Mouse (Mus musculus) E14TG2a.4 (cell line): ENCODE results near the gene Pid1.

ENCODE experiments used
- CTCF ChIP-seq: conservative IDR thresholded peaks from 2 replicates; pipeline ENCODE4 v1.5.1; 2014; ENCODE audit warnings: low read length
- NANOG ChIP-seq: IDR thresholded peaks from 2 replicates; pipeline ENCODE4 v1.6.1; 2014; ENCODE audit warnings: borderline replicate concordance, low read length, mixed read lengths

GRCm38 (mm10) chr1:84317827-84318226, 46.2 kb downstream of the Pid1 start:
- TF ChIP-seq CTCF (no peak), NANOG (no peak)
